ENCODE assay signal across 8 mouse cellular contexts in the genomic region with DNA sequence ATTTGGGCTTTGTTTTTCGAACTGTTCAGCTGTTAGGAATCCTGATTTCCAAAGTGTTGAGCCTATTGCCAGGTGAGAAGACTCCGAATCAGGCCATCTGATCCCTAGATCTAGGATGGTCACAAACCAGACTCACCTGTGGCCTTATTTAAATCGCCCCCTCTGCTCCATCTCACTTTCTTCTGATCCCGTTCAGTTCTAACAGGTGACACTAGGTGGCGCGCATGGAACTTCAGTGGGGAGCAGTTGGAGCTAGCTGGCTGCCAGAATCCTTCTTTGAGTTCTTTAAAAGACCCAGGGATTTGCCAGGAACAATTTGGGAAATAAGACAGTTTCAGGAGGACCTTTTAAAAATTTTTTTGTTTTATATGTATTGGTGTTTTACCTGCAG. TPM values are rescaled to one million over a fixed set of nuclear protein-coding genes. Genes with fewer than 3 reads are reported as not detected.
A peak's percentile ranks its signal among the peaks of the same experiment; 100 is the strongest.
DNase-seq lines count a peak whose midpoint lies in the region; ATAC-seq and TF ChIP-seq lines count a peak whose summit lies in the region.

No protein-coding gene starts in this region.

- peak; percentile 56 for DNase-seq in heart, postnatal 25 days (ENCODE audit: low spot score)
- peak; percentile 31 for DNase-seq in large intestine, adult 2 months (ENCODE audit: low read depth, low spot score)
- DNase-seq in ovary, adult 18-20 months (ENCODE audit: low spot score) = peak; percentile 61
- peak; percentile 37 to 52 for DNase-seq in thymus, adult 18-20 months

- intact Hi-C loops in heart, postnatal 25 days (cut with DNase I) = loop anchor here (1.0 to 5.0 kb wide), 3 partner anchors 48 to 348 kb away; partner anchors contain the start of gene Tmem30c

- no peaks in the 10 kb centered on the region for H3K36me3 ChIP-seq in lung, embryonic 15.5 days

- no peak overlapping the region for H3K4me3 ChIP-seq in bone marrow macrophage, adult 2 months (ENCODE audit: insufficient read depth, low read length)
- no peak overlapping the region for H3K4me3 ChIP-seq in lung, embryonic 15.5 days

- TF ChIP-seq POLR2A in bone marrow macrophage, adult 2 months (IDR thresholded peaks at IDR 0.05; ENCODE audit: borderline replicate concordance, low read depth, low read length) = no peak

- TF ChIP-seq CTCF in bone marrow macrophage, adult 2 months (IDR thresholded peaks at IDR 0.05; ENCODE audit: low read depth, low read length) = peak; percentile 96

- ATAC-seq in CD4-positive, CD25-positive, alpha-beta regulatory T cell, adult 4 months = peak; percentile 83
- ATAC-seq in erythroblast, adult 5-6 weeks (replicated peaks; ENCODE audit: low FRiP score, poor library complexity, severe bottlenecking) = peak; percentile 55; the same call in 1 of the 2 replicates
- ATAC-seq in lung, embryonic 15.5 days (ENCODE audit: borderline replicate concordance, extremely low read depth, low FRiP score, low TSS enrichment) = peak; percentile 64; the same call in 1 of the 2 replicates

- H3K4me1 ChIP-seq in bone marrow macrophage, adult 2 months (ENCODE audit: control insufficient read depth, insufficient read depth, low read length) = peaks cover 12% of the 10 kb centered on the region
- no peaks in the 10 kb centered on the region for H3K4me1 ChIP-seq in lung, embryonic 15.5 days

- no peaks in the 10 kb centered on the region for H3K27me3 ChIP-seq in lung, embryonic 15.5 days

- H3K27ac ChIP-seq in bone marrow macrophage, adult 2 months (ENCODE audit: insufficient read depth, low read depth, low read length) = no peak overlapping the region
- H3K27ac ChIP-seq in lung, embryonic 15.5 days = no peak overlapping the region

- H3K4me2 ChIP-seq in lung, embryonic 15.5 days = no peak overlapping the region

- WGBS in large intestine, adult 2 months = 5% methylated on average over 6 of the region's 6 CpGs
- WGBS in lung, embryonic 15.5 days = 9% methylated on average over 6 of the region's 6 CpGs

- no peak overlapping the region for H3K9ac ChIP-seq in lung, embryonic 15.5 days

- H3K9me3 ChIP-seq in lung, embryonic 15.5 days = no peaks in the 10 kb centered on the region

RNA-seq across cellular contexts. Expression of gene Tbc1d23, which starts 12.5 kb away (rescaled TPM):
- polyA plus RNA-seq in CD4-positive, CD25-positive, alpha-beta regulatory T cell, adult 4 months (2017; shearing (Covaris generic)) = 10 to 100 TPM; 26.1 to 26.7 TPM
- 83.3 and 91.7 TPM in 2 replicates for polyA plus RNA-seq in bone marrow macrophage, adult 2 months (2012; ENCODE audit: insufficient read depth, insufficient read length, missing spikeins)
- 6.5 and 13.8 TPM in 2 replicates for total RNA-seq in erythroblast, adult 5-6 weeks (2015; ENCODE audit: low replicate concordance)
- total RNA-seq in erythroblast, adult 5-6 weeks (2017; ENCODE audit: low replicate concordance) = 13.4 and 14.4 TPM in 2 replicates
- 10 to 100 TPM; 23.9 to 26.2 TPM for total RNA-seq in heart, postnatal 25 days (2021)
- polyA plus RNA-seq in large intestine, adult 2 months (2012; rRNA removed) = 9.7 and 16.0 TPM in 2 replicates
- polyA plus RNA-seq in lung, embryonic 15.5 days (2015; fragmentation: Nextera tagmentation; extraction: Ambion mirVana) = 22.5 and 23.0 TPM in 2 replicates

RNA-seq across cellular contexts. Expression of gene Tmem30c, which starts 48.8 kb away (rescaled TPM):
- not detected for polyA plus RNA-seq in CD4-positive, CD25-positive, alpha-beta regulatory T cell, adult 4 months (2017; shearing (Covaris generic))
- not detected in 2 replicates for polyA plus RNA-seq in bone marrow macrophage, adult 2 months (2012; ENCODE audit: insufficient read depth, insufficient read length, missing spikeins)
- total RNA-seq in erythroblast, adult 5-6 weeks (2015; ENCODE audit: low replicate concordance) = not detected in 2 replicates
- total RNA-seq in erythroblast, adult 5-6 weeks (2017; ENCODE audit: low replicate concordance) = not detected in 2 replicates
- not detected for total RNA-seq in heart, postnatal 25 days (2021)
- polyA plus RNA-seq in large intestine, adult 2 months (2012; rRNA removed) = 0.06 TPM in 1 of 2 replicates, not detected in the other
- polyA plus RNA-seq in lung, embryonic 15.5 days (2015; fragmentation: Nextera tagmentation; extraction: Ambion mirVana) = not detected in 2 replicates
